Mouse (Mus musculus) intestine, embryonic 14.5 days (tissue): ENCODE data around the gene Tubgcp5. TPM values are rescaled to one million over a fixed set of nuclear protein-coding genes. Genes with fewer than 3 reads are reported as not detected.
"Not testable (repeated sequence)": the region's sequence is repeated elsewhere in the genome, so short reads cannot be mapped to it uniquely, and the experiment has no call there.

Experiments used
- ATAC-seq: fragments of 200-750 bp; cut with Nextera tagmentation; replicated peaks from 2 replicates; pipeline ENCODE4 v1.8.0; 2017; ENCODE audit warnings: low read depth, moderate number of reproducible peaks, moderate TSS enrichment, moderate library complexity; ENCODE audit not compliant: low FRiP score, low TSS enrichment
- DNase-seq: peaks from one replicate; pipeline ENCODE4 v3.0.0-alpha.2; 2018; ENCODE audit warnings: low spot score
- H3K27ac ChIP-seq: fragments of 300-500 bp; sonication (generic); 2 replicates; pipeline ENCODE4 v1.5.1; 2014; ENCODE audit warnings: low read depth, mild to moderate bottlenecking, control low read depth
- H3K27me3 ChIP-seq: fragments of 300-500 bp; sonication (generic); replicated peaks from 2 replicates; pipeline ENCODE4 v1.6.1; 2014; ENCODE audit warnings: low read length, control low read depth; ENCODE audit not compliant: control insufficient read depth, insufficient read depth
- H3K36me3 ChIP-seq: fragments of 300-500 bp; sonication (generic); 2 replicates; pipeline ENCODE4 v1.6.1; 2014; ENCODE audit warnings: low read length, control low read depth; ENCODE audit not compliant: control insufficient read depth, insufficient read depth
- H3K4me1 ChIP-seq: fragments of 300-500 bp; sonication (generic); replicated peaks from 2 replicates; pipeline ENCODE4 v1.6.1; 2014; ENCODE audit warnings: low read length, control low read depth, mixed read lengths; ENCODE audit not compliant: control insufficient read depth, insufficient read depth
- H3K4me2 ChIP-seq: fragments of 300-500 bp; sonication (generic); 2 replicates; pipeline ENCODE4 v1.6.1; 2014; ENCODE audit warnings: low read length
- H3K4me3 ChIP-seq: fragments of 300-500 bp; sonication (generic); 2 replicates; pipeline ENCODE4 v1.5.1; 2014; ENCODE audit warnings: low read depth, low read length, control low read depth, mixed read lengths
- H3K9ac ChIP-seq: fragments of 300-500 bp; sonication (generic); 2 replicates; pipeline ENCODE4 v1.6.1; 2014; ENCODE audit warnings: mild to moderate bottlenecking, low read length
- H3K9me3 ChIP-seq: fragments of 300-500 bp; sonication (generic); 2 replicates; pipeline ENCODE4 v1.6.1; 2016; ENCODE audit warnings: low read length, control low read depth; ENCODE audit not compliant: control insufficient read depth
- WGBS: fragments of 180-500 bp; shearing (Covaris S2); extraction: QIAGEN DNeasy Blood & Tissue Kit; methylation state at CpG from one replicate; pipeline ENCODE4 v1.1.7; 2014; 5-methylcytosine and 5-hydroxymethylcytosine counted together
- polyA plus RNA-seq: library from polyadenylated mRNA; unstranded; fragments of >200 nt; fragmentation: Nextera tagmentation; extraction: Ambion mirVana; gene quantifications from 2 replicates; pipeline ENCODE4 v1.2.1, GENCODE M21; 2014

Tubgcp5 gene
- polyA plus RNA-seq = 28.2 and 31.5 TPM in 2 replicates

DNA sequence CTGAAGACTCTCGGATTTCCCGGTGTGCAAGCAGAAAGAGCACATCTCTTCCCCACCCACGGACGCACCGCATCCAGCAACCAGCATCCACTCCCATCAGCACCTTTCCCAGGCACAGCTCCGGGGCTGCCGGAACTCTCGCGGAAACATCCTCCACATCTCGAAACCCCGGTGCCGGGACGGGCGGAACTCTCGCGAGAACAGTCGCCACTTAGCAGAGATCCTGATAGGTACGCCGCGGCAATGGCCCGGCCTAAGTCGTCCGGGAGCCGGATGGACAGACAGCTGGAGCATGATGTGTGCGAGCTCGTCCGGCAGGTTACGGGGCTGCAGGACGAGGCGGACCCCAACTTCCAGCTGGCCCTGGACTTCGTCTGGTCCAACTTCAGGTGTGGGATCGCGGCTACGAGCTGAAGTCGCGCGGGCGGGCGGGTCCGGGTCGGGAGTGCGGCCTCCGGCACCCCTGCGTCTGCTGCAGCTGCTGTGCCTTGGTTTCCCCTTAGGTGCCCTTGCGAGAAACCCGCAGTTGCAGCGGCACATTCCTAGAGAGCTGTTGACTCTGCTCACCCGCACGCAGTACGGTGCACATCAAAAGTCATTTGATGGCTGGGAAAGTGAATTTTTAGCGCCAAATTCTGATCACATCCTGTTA is at the start of gene Tubgcp5:
Gene Tubgcp5, plus strand, starts transcription at position 203 of the 652 bp plus-strand sequence.
- Histone ChIP-seq H3K36me3 (peaks cover 35% of the 10 kb centered on the region), H3K4me1 (peaks cover 9% of the 10 kb centered on the region), H3K27ac (peak within 1 kb of the TSS; percentile 75), H3K27me3 (no peaks in the 10 kb centered on the region), H3K4me3 (peak within 1 kb of the TSS; percentile 83), H3K9me3 (no peaks in the 10 kb centered on the region), H3K4me2 (peak within 1 kb of the TSS; percentile 87), H3K9ac (peak within 1 kb of the TSS; percentile 95)
- peak; percentile 100 for ATAC-seq
- peak; percentile 96 for DNase-seq
- WGBS = under 1% methylated on average over 51 of the region's 51 CpGs

DNA sequence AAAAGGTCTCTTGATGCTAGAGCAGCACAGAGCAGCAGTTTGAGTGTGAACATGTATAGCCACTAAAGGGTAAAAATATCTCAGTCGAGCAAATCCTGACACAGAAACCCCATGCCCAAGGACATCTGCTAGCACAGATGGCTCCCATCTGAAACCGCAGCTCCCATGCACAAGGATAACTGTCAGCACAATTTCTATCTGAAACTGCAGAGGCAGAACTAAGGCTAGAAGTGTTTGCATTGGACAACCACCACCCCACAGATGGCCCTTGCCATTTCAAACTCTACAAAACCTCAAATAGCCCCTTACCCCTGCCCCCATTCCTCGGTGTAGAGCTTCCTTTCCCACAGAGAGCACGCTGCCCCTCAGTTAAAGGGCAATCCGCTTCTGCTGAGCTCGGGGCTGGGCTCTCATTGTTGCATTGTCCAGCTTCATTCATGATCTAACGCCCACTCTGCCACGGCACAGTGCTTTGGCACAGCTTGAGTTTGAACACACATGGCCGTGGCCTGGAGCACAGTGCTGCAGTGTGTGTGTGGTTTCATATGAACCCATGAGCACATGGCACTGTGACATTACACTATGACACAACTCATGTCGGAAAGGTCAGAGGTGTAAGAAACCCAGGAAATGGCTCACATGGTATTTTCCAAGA is 49.3 kb upstream of the Tubgcp5 start:
- Histone ChIP-seq H3K9ac (no peak overlapping the region), H3K4me1 (no peaks in the 10 kb centered on the region), H3K27me3 (no peaks in the 10 kb centered on the region), H3K4me3 (no peak overlapping the region), H3K27ac (no peak overlapping the region), H3K9me3 (no peaks in the 10 kb centered on the region), H3K36me3 (no peaks in the 10 kb centered on the region), H3K4me2 (no peak overlapping the region)
- WGBS = 72% methylated on average over 10 of the region's 10 CpGs
- DNase-seq = no peak
- no peak for ATAC-seq

DNA sequence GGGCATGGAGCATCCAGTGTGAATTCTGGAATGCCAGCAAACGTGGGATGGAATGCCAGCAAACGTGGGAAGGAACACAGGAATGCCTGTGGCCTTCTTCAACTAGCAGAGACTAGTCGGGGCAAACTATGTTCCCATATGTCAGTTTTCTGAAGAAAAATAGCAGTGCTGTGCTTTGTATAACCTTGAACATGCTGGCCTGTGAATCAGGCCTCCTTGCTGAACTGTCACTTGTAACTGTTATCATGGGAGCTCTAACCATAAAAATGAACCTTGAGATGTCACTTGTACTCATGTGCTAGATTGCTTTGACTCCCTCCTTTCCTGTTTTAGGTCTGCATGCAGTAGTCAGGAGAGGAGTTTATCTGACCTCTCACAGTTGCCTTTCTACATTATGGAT is 43.1 kb upstream of the Tubgcp5 start:
- ATAC-seq = no peak
- H3K9ac ChIP-seq = no peak overlapping the region
- 61% methylated on average over 3 of the region's 3 CpGs for WGBS

DNA sequence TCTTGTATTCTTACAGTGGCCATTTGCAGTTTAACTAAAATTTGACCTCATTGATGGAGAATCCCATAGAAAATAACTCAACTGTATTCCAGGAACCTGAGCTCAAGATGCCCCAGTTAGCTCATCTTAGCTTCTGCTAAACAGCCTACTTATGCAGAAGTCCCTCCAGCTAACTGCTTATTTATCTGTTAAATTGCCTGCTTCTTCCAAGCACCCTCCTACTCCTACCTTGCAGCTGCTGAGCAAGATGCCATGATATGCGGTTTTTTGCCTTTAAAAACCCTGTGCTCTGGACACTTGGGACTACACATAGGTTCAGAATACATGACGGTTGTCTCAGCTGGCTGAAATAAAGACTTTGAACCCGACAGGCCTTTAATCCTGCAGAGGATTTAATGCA is 34.6 kb upstream of the Tubgcp5 start:
- WGBS = 61% methylated on average over 3 of the region's 3 CpGs
- Histone ChIP-seq H3K4me3 (no peak overlapping the region), H3K36me3 (no peaks in the 10 kb centered on the region), H3K4me2 (no peak overlapping the region), H3K27me3 (no peaks in the 10 kb centered on the region), H3K27ac (no peak overlapping the region), H3K4me1 (no peaks in the 10 kb centered on the region), H3K9me3 (no peaks in the 10 kb centered on the region), H3K9ac (no peak overlapping the region)
- DNase-seq (no peak), ATAC-seq (no peak)

More for the DNA sequence above, 43.1 kb upstream of the Tubgcp5 start:
- Histone ChIP-seq H3K9me3 (no peaks in the 10 kb centered on the region), H3K27me3 (no peaks in the 10 kb centered on the region), H3K4me2 (no peak overlapping the region), H3K4me1 (no peaks in the 10 kb centered on the region), H3K4me3 (no peak overlapping the region), H3K36me3 (no peaks in the 10 kb centered on the region), H3K27ac (no peak overlapping the region)
- no peak for DNase-seq

DNA sequence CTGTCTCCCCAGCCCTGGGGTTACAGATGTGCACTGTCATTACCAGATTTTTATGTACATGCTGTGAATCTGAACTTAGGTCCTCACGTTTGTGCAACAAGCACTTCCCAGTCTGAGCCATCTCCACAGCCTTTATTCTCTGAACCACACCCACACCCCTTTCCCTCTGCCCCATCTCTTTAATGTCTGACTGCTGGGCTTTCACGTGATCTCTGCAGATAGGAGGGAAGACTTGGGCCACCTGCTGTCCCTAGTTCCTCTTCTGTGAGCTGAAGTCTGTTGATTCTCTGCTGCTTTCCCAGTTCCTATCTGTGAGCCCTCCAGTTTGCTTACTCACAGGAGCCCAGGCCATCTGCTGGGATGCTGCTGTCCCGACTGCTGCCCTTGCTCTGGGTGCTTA is 26.0 kb upstream of the Tubgcp5 start, which contains the start of gene Siglech:
Gene Siglech, plus strand, starts transcription at position 253 of the 400 bp plus-strand sequence.
- Histone ChIP-seq H3K4me3 (no peak within 1 kb of the TSS), H3K4me1 (no peaks in the 10 kb centered on the region), H3K27me3 (no peaks in the 10 kb centered on the region), H3K27ac (no peak within 1 kb of the TSS), H3K9me3 (no peaks in the 10 kb centered on the region), H3K36me3 (no peaks in the 10 kb centered on the region), H3K4me2 (no peak within 1 kb of the TSS), H3K9ac (no peak within 1 kb of the TSS)
- 42% methylated on average over 3 of the region's 3 CpGs for WGBS
- ATAC-seq = no peak
- no peak for DNase-seq

DNA sequence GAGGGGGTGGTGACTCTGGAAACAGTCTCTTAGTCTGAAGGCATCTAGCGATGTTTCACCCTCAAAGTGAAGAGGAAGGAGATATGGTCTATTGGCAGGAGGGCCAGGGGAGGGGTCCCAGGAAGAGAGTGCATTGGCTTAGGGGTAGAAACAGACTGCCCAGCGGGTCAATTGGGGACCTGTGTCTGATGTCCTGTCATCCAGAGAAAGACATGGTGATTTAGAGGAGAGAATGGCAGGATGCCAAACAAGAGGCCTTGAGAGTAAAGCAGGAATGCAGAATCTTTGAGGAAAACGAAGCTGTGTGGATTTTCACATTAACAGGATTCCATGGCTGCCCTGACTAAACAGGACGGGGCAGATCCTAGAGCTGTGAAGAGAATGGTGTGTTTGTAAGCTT is 13.9 kb upstream of the Tubgcp5 start:
- Histone ChIP-seq H3K27me3 (no peaks in the 10 kb centered on the region), H3K4me3 (no peak overlapping the region), H3K4me2 (no peak overlapping the region), H3K27ac (no peak overlapping the region), H3K9me3 (no peaks in the 10 kb centered on the region), H3K4me1 (no peaks in the 10 kb centered on the region), H3K9ac (no peak overlapping the region), H3K36me3 (no peaks in the 10 kb centered on the region)
- no peak for ATAC-seq
- no peak for DNase-seq
- 56% methylated on average over 4 of the region's 4 CpGs for WGBS

DNA sequence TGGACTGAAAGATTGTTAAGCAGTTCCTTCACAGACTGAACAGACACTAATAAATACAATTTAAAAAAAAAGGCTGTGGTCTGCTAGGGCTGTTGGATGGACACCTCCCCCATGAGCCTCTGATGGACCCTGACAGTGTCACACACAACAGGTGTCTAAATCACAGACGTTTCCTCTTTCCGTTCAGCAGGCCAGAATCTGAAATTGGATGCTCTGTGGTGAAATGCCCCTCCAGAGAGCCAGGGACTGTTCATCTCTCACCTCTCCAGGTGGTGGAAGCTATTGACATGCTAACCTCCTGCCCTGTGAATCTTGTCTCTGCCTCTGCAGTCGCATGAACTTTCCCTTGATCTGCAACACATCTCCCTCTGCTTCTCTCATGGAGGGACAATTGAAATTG is 11.5 kb upstream of the Tubgcp5 start:
- Histone ChIP-seq H3K4me1 (no peaks in the 10 kb centered on the region), H3K27ac (no peak overlapping the region), H3K4me2 (no peak overlapping the region), H3K27me3 (no peaks in the 10 kb centered on the region), H3K4me3 (no peak overlapping the region), H3K36me3 (no peaks in the 10 kb centered on the region), H3K9me3 (no peaks in the 10 kb centered on the region), H3K9ac (no peak overlapping the region)
- WGBS = 42% methylated on average over 3 of the region's 3 CpGs
- DNase-seq = peak; percentile 28
- ATAC-seq = no peak

DNA sequence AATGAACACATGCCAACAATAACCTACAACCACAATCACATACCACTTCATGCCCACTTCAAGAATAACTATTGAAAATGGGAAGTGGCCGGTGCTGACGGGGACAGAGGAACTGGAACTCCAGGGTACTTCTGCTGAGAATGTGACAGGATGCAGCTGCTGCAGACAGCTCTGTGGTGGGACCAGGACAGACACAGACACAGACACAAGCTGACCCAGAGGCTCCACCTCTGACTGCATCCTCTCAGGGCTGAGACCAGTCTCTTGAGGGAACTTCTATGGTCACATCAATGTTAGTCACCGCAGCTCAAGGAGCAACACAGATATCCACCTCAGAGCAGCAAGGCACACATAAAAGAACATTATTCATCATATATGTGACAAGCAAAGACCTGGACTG is 9.4 kb upstream of the Tubgcp5 start:
- Histone ChIP-seq H3K4me2 (no peak overlapping the region), H3K4me1 (no peaks in the 10 kb centered on the region), H3K27me3 (no peaks in the 10 kb centered on the region), H3K36me3 (no peaks in the 10 kb centered on the region), H3K4me3 (no peak overlapping the region), H3K9me3 (no peaks in the 10 kb centered on the region), H3K9ac (no peak overlapping the region), H3K27ac (no peak overlapping the region)
- DNase-seq = peak; percentile 41
- 45% methylated on average over 3 of the region's 3 CpGs for WGBS
- ATAC-seq = no peak

DNA sequence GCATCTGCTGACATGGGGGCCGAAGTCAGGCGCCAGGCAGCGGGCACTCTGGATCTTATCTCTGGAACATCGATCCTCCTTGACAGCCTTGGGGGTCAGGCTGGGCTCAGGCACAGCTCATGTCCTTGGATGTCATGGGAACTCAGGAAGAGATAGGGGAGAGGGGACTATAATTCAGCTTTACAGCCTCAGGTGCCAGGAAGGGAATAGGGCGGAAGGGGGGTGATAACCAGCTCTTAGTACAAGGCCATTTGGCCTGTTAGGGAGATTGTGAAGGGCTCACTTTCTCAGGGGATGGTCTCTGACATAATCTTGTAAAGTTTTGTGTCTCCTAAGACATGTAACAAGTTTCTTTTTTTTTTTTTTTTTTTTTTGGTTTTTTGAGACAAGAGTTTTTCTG is 3.4 kb upstream of the Tubgcp5 start:
- WGBS = 20% methylated on average over 5 of the region's 5 CpGs
- H3K4me3 ChIP-seq, H3K9me3 ChIP-seq, H3K4me1 ChIP-seq, DNase-seq, H3K36me3 ChIP-seq, H3K4me2 ChIP-seq, H3K27ac ChIP-seq, ATAC-seq, H3K27me3 ChIP-seq, H3K9ac ChIP-seq: not testable (repeated sequence)
